Mouse (Mus musculus) liver, adult 2 months (tissue): Measurements from ENCODE around the gene Gpcpd1.

Source experiments
- CTCF ChIP-seq: fragments of 200-500 bp; IDR thresholded peaks from 2 replicates; pipeline ENCODE4 v1.5.1; 2011; ENCODE audit warnings: low read depth, low read length, control low read depth
- POLR2A ChIP-seq: fragments of 200-500 bp; IDR thresholded peaks from 2 replicates; pipeline ENCODE4 v1.6.1; 2011; ENCODE audit warnings: low read length, control low read depth; ENCODE audit not compliant: insufficient read depth; ENCODE audit errors: extremely low read depth

GRCm38 (mm10) chr2:132507091-132507490 lies 80.4 kb downstream of the Gpcpd1 start:
- TF ChIP-seq CTCF (no peak), POLR2A (no peak)
